Mouse (Mus musculus) lung, postnatal 0 days (tissue): ENCODE data around the gene Hps3.

Experiments used
- CTCF ChIP-seq: IDR thresholded peaks from 2 replicates; pipeline ENCODE4 v1.5.1; 2016; ENCODE audit warnings: antibody characterized with exemption, mild to moderate bottlenecking
- EP300 ChIP-seq: IDR thresholded peaks from 2 replicates; pipeline ENCODE4 v1.6.1; 2016; ENCODE audit warnings: antibody characterized with exemption, mild to moderate bottlenecking, control low read depth

DNA sequence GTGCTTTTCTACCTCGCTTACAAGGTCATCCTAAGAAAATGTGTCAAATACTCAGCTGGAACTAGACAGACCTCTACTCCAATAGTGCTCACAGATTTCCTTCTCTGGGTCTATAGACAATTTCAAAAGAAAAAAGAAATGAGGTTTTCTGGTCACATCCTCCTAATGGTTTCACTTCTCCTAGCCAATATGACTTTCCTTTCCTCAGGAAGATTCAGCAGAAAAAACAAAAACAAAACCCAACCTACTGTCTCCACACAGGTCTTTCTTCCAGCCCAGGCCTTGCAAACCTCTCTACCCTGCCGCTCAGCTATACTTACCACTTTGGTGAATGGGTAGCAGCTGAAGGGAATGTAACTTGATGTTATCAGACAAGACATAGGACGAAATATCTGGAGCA lies 6.5 kb downstream of the Hps3 start:
- no peak for TF ChIP-seq EP300
- TF ChIP-seq CTCF = no peak
